8 mouse cellular contexts compared by ENCODE assay signal in the genomic region with DNA sequence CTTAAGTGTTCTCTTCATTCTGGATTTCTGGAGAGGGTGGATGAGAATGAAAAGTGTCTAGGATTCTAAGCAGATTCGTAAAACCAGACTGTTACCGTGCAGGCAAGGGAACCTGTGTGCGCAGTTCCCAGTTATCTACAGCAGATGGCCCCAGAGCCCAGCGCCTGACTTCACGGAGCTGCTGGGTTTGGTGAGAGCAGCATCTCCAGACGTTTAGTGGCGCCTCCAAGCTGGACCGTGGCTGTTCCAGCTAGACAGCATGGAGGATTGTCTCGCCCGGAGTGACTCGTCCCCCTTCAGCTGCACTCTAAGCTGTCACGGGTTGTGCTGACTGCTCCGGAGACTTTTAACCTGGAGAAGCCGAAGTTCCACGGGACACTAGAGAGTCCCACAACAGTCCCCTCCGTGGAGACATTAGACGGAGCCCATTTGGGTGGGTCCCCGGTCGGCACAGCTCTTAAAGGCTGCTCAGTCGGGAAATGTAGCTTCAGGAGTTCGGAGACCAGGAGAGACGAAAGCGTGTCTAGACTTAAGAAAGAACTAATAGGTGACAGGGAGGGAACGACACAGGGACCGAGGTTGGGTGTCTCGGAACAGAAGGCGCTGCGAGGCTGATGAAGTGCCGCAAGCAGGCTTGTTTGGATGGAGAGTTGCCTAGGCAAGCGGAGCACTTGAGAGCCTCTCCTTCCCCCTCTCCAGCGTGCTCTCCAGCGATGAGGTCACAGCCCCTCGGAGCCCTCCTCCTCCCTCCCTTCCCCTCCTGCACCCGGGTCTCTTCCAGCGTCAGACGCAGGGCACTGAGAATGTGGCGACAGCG. TPM values are rescaled to one million over a fixed set of nuclear protein-coding genes. Genes with fewer than 3 reads are reported as not detected.
DNase-seq lines count a peak whose midpoint lies in the region; ATAC-seq lines count a peak whose summit lies in the region.

No protein-coding gene starts in this region.

- H3K27me3 ChIP-seq in embryonic facial prominence, embryonic 15.5 days = peaks cover 23% of the 10 kb centered on the region
- peaks cover 21% of the 10 kb centered on the region for H3K27me3 ChIP-seq in heart, embryonic 11.5 days (ENCODE audit: control insufficient read depth, insufficient read depth, low read length)
- H3K27me3 ChIP-seq in kidney, embryonic 15.5 days = peaks cover 44% of the 10 kb centered on the region
- peaks cover 15% of the 10 kb centered on the region; the same call in 1 of the 2 replicates for H3K27me3 ChIP-seq in limb, embryonic 15.5 days
- H3K27me3 ChIP-seq in midbrain, embryonic 16.5 days (ENCODE audit: control insufficient read depth, insufficient read depth, low read depth, low read length) = peaks cover 12% of the 10 kb centered on the region
- peaks cover 16% of the 10 kb centered on the region for H3K27me3 ChIP-seq in stomach, embryonic 16.5 days (ENCODE audit: control insufficient read depth, insufficient read depth, low read length)

- no peak overlapping the region for H3K27ac ChIP-seq in embryonic facial prominence, embryonic 15.5 days (replicated peaks)
- H3K27ac ChIP-seq in heart, embryonic 11.5 days (ENCODE audit: low read depth, low read length) = no peak overlapping the region
- H3K27ac ChIP-seq in kidney, embryonic 15.5 days = no peak overlapping the region
- H3K27ac ChIP-seq in limb, embryonic 15.5 days = no peak overlapping the region
- no peak overlapping the region for H3K27ac ChIP-seq in midbrain, embryonic 16.5 days (ENCODE audit: low read length)
- H3K27ac ChIP-seq in stomach, embryonic 16.5 days (ENCODE audit: low read length) = no peak overlapping the region

- H3K9ac ChIP-seq in embryonic facial prominence, embryonic 15.5 days = peak overlapping the region; percentile 26; the same call in 1 of the 2 replicates
- peak overlapping the region; percentile 46; the same call in 1 of the 2 replicates for H3K9ac ChIP-seq in heart, embryonic 11.5 days (ENCODE audit: low read depth, low read length)
- H3K9ac ChIP-seq in kidney, embryonic 15.5 days = peak overlapping the region; percentile 36; the same call in 1 of the 2 replicates
- peak overlapping the region; percentile 23; the same call in 1 of the 2 replicates for H3K9ac ChIP-seq in limb, embryonic 15.5 days
- H3K9ac ChIP-seq in midbrain, embryonic 16.5 days (ENCODE audit: low read depth, low read length) = peak overlapping the region; percentile 54
- peak overlapping the region; percentile 64 for H3K9ac ChIP-seq in stomach, embryonic 16.5 days (ENCODE audit: low read length)

- ATAC-seq in embryonic facial prominence, embryonic 15.5 days (ENCODE audit: insufficient number of reproducible peaks, low FRiP score, low TSS enrichment, low read depth) = peak; percentile 87
- peak; percentile 75 for ATAC-seq in heart, embryonic 11.5 days (replicated peaks; ENCODE audit: insufficient number of reproducible peaks, low FRiP score, low TSS enrichment)
- ATAC-seq in kidney, embryonic 15.5 days (replicated peaks; ENCODE audit: low FRiP score) = peak; percentile 95
- ATAC-seq in limb, embryonic 15.5 days (ENCODE audit: insufficient number of reproducible peaks, low FRiP score, low TSS enrichment, low read depth) = peak; percentile 81
- ATAC-seq in midbrain, embryonic 16.5 days = peak; percentile 97
- peak; percentile 90 for ATAC-seq in stomach, embryonic 16.5 days (ENCODE audit: insufficient read depth, low FRiP score)

- under 1% methylated on average over 36 of the region's 38 CpGs for WGBS in embryonic facial prominence, embryonic 15.5 days
- under 1% methylated on average over 38 of the region's 38 CpGs for WGBS in heart, embryonic 11.5 days (ENCODE audit: insufficient replicate concordance)
- WGBS in kidney, embryonic 15.5 days = under 1% methylated on average over 38 of the region's 38 CpGs
- under 1% methylated on average over 38 of the region's 38 CpGs for WGBS in limb, embryonic 15.5 days
- under 1% methylated on average over 38 of the region's 38 CpGs for WGBS in midbrain, embryonic 16.5 days
- under 1% methylated on average over 38 of the region's 38 CpGs for WGBS in stomach, embryonic 16.5 days

- no peaks in the 10 kb centered on the region for H3K9me3 ChIP-seq in embryonic facial prominence, embryonic 15.5 days (replicated peaks)
- H3K9me3 ChIP-seq in heart, embryonic 11.5 days (replicated peaks; ENCODE audit: control insufficient read depth, low read length) = no peaks in the 10 kb centered on the region
- no peaks in the 10 kb centered on the region for H3K9me3 ChIP-seq in kidney, embryonic 15.5 days (replicated peaks)
- no peaks in the 10 kb centered on the region for H3K9me3 ChIP-seq in limb, embryonic 15.5 days
- no peaks in the 10 kb centered on the region for H3K9me3 ChIP-seq in midbrain, embryonic 16.5 days (replicated peaks; ENCODE audit: control insufficient read depth, low read length, poor library complexity, severe bottlenecking)
- H3K9me3 ChIP-seq in stomach, embryonic 16.5 days (replicated peaks; ENCODE audit: control insufficient read depth, low read length) = no peaks in the 10 kb centered on the region

- peak overlapping the region; percentile 88 for H3K4me2 ChIP-seq in embryonic facial prominence, embryonic 15.5 days (replicated peaks)
- peak overlapping the region; percentile 93 for H3K4me2 ChIP-seq in heart, embryonic 11.5 days
- H3K4me2 ChIP-seq in kidney, embryonic 15.5 days = peak overlapping the region; percentile 91
- peak overlapping the region; percentile 86 for H3K4me2 ChIP-seq in limb, embryonic 15.5 days
- H3K4me2 ChIP-seq in midbrain, embryonic 16.5 days (ENCODE audit: low read length) = peak overlapping the region; percentile 92
- H3K4me2 ChIP-seq in stomach, embryonic 16.5 days (ENCODE audit: low read depth, low read length) = peak overlapping the region; percentile 94

- no peaks in the 10 kb centered on the region for H3K36me3 ChIP-seq in embryonic facial prominence, embryonic 15.5 days
- H3K36me3 ChIP-seq in heart, embryonic 11.5 days (ENCODE audit: control insufficient read depth, insufficient read depth, low read length) = no peaks in the 10 kb centered on the region
- no peaks in the 10 kb centered on the region for H3K36me3 ChIP-seq in kidney, embryonic 15.5 days
- H3K36me3 ChIP-seq in limb, embryonic 15.5 days = no peaks in the 10 kb centered on the region
- H3K36me3 ChIP-seq in midbrain, embryonic 16.5 days (ENCODE audit: control insufficient read depth, insufficient read depth, low read length) = no peaks in the 10 kb centered on the region
- H3K36me3 ChIP-seq in stomach, embryonic 16.5 days (ENCODE audit: control insufficient read depth, insufficient read depth, low read length) = no peaks in the 10 kb centered on the region

- peak; percentile 34 for DNase-seq in CD4-positive helper T cell, adult 2 months (ENCODE audit: low read depth, low spot score)
- DNase-seq in adrenal gland, postnatal 4 days (ENCODE audit: low spot score in 2 of 2) = peak; percentile 24 to 27

- H3K4me3 ChIP-seq in embryonic facial prominence, embryonic 15.5 days (replicated peaks) = peak overlapping the region; percentile 50
- H3K4me3 ChIP-seq in heart, embryonic 11.5 days (ENCODE audit: low read depth, low read length) = peak overlapping the region; percentile 52
- peak overlapping the region; percentile 54 for H3K4me3 ChIP-seq in kidney, embryonic 15.5 days (replicated peaks)
- peak overlapping the region; percentile 51 for H3K4me3 ChIP-seq in limb, embryonic 15.5 days
- H3K4me3 ChIP-seq in midbrain, embryonic 16.5 days (ENCODE audit: low read depth, low read length) = peak overlapping the region; percentile 50
- H3K4me3 ChIP-seq in stomach, embryonic 16.5 days (replicated peaks; ENCODE audit: low read length) = peak overlapping the region; percentile 55

- peaks cover 8% of the 10 kb centered on the region; the same call in 1 of the 2 replicates for H3K4me1 ChIP-seq in embryonic facial prominence, embryonic 15.5 days
- no peaks in the 10 kb centered on the region for H3K4me1 ChIP-seq in heart, embryonic 11.5 days (ENCODE audit: control insufficient read depth, insufficient read depth, low read length)
- peaks cover 8% of the 10 kb centered on the region for H3K4me1 ChIP-seq in kidney, embryonic 15.5 days
- peaks cover 4% of the 10 kb centered on the region; the same call in 1 of the 2 replicates for H3K4me1 ChIP-seq in limb, embryonic 15.5 days
- peaks cover 4% of the 10 kb centered on the region; the same call in 1 of the 2 replicates for H3K4me1 ChIP-seq in midbrain, embryonic 16.5 days (ENCODE audit: control insufficient read depth, insufficient read depth, low read length)
- peaks cover 4% of the 10 kb centered on the region; the same call in 1 of the 2 replicates for H3K4me1 ChIP-seq in stomach, embryonic 16.5 days (ENCODE audit: control insufficient read depth, insufficient read depth, low read length)

RNA-seq across cellular contexts. Expression of a gene that starts 16.1 kb away (rescaled TPM):
- total RNA-seq in adrenal gland, postnatal 4 days (2021) = 1 to 10 TPM; 1.6 to 1.9 TPM
- 0.67 and 0.75 TPM in 2 replicates for polyA plus RNA-seq in embryonic facial prominence, embryonic 15.5 days (2015; fragmentation: Nextera tagmentation; extraction: Ambion mirVana)
- polyA plus RNA-seq in heart, embryonic 11.5 days (2014; fragmentation: Nextera tagmentation; extraction: Ambion mirVana) = 0.15 and 0.43 TPM in 2 replicates
- 0.62 and 0.99 TPM in 2 replicates for polyA plus RNA-seq in kidney, embryonic 15.5 days (2015; fragmentation: Nextera tagmentation; extraction: Ambion mirVana)
- polyA plus RNA-seq in limb, embryonic 15.5 days (2015; fragmentation: Nextera tagmentation; extraction: Ambion mirVana) = 0.76 and 1.2 TPM in 2 replicates
- 0.35 and 0.43 TPM in 2 replicates for polyA plus RNA-seq in midbrain, embryonic 16.5 days (2015; fragmentation: Nextera tagmentation; extraction: Ambion mirVana)
- polyA plus RNA-seq in stomach, embryonic 16.5 days (2015; fragmentation: Nextera tagmentation; extraction: Ambion mirVana) = 0.41 and 0.50 TPM in 2 replicates

RNA-seq across cellular contexts. Expression of a gene that starts 16.2 kb away (rescaled TPM):
- 10 to 100 TPM in 1 of 2 experiments, 1 to 10 TPM in 1; 9.7 to 10.7 TPM for total RNA-seq in adrenal gland, postnatal 4 days (2021)
- polyA plus RNA-seq in embryonic facial prominence, embryonic 15.5 days (2015; fragmentation: Nextera tagmentation; extraction: Ambion mirVana) = 9.2 and 11.1 TPM in 2 replicates
- 6.1 and 7.4 TPM in 2 replicates for polyA plus RNA-seq in heart, embryonic 11.5 days (2014; fragmentation: Nextera tagmentation; extraction: Ambion mirVana)
- polyA plus RNA-seq in kidney, embryonic 15.5 days (2015; fragmentation: Nextera tagmentation; extraction: Ambion mirVana) = 8.9 TPM in 2 replicates
- 7.6 and 8.4 TPM in 2 replicates for polyA plus RNA-seq in limb, embryonic 15.5 days (2015; fragmentation: Nextera tagmentation; extraction: Ambion mirVana)
- 3.6 and 4.2 TPM in 2 replicates for polyA plus RNA-seq in midbrain, embryonic 16.5 days (2015; fragmentation: Nextera tagmentation; extraction: Ambion mirVana)
- 8.3 and 9.6 TPM in 2 replicates for polyA plus RNA-seq in stomach, embryonic 16.5 days (2015; fragmentation: Nextera tagmentation; extraction: Ambion mirVana)
